Mouse (Mus musculus) kidney, postnatal 25 days (tissue): ENCODE data around the gene Prkacb.

ENCODE experiments used
- DNase-seq, 2 experiments: peaks; one replicate each; pipeline ENCODE4 v3.0.0; 2021; ENCODE audit warnings: mixed read lengths in 2 of 2

Gene Prkacb

GRCm38 (mm10) chr3:146719696-146720095, 93.1 kb downstream of the Prkacb start:
- peak in 1 of 2 experiments; percentile 6 for DNase-seq

- no peak for DNase-seq
Measured at GRCm38 (mm10) chr3:146718251-146718650, 94.5 kb downstream of the Prkacb start.

GRCm38 (mm10) chr3:146712305-146712704, 100.5 kb downstream of the Prkacb start:
- no peak for DNase-seq

GRCm38 (mm10) chr3:146711559-146711958, 101.2 kb downstream of the Prkacb start:
- DNase-seq: no peak

- DNase-seq: no peak
Measured at GRCm38 (mm10) chr3:146711084-146711483, 101.7 kb downstream of the Prkacb start.

GRCm38 (mm10) chr3:146709086-146709485, 103.7 kb downstream of the Prkacb start:
- DNase-seq: no peak

- DNase-seq: no peak
Measured at GRCm38 (mm10) chr3:146708381-146708780, 104.4 kb downstream of the Prkacb start.

GRCm38 (mm10) chr3:146704099-146704498, 108.7 kb downstream of the Prkacb start:
- DNase-seq: no peak

- no peak for DNase-seq
Measured at GRCm38 (mm10) chr3:146700051-146700450, 112.7 kb downstream of the Prkacb start.

- DNase-seq: no peak
Measured at GRCm38 (mm10) chr3:146698982-146699381, 113.8 kb downstream of the Prkacb start.

GRCm38 (mm10) chr3:146692547-146692946, 120.2 kb downstream of the Prkacb start:
- DNase-seq: no peak

- DNase-seq: no peak
Measured at GRCm38 (mm10) chr3:146687121-146687725, 125.6 kb downstream of the Prkacb start.

- no peak for DNase-seq
Measured at GRCm38 (mm10) chr3:146686428-146686827, 126.4 kb downstream of the Prkacb start.

GRCm38 (mm10) chr3:146684811-146685675, 127.7 kb downstream of the Prkacb start, which contains the start of gene Samd13:
Gene Samd13 (minus strand): TSS chr3:146685592.
- peak; percentile 41 to 54 for DNase-seq

- no peak for DNase-seq
Measured at GRCm38 (mm10) chr3:146683095-146683494, 129.7 kb downstream of the Prkacb start.

- DNase-seq: peak; percentile 75 to 81
Measured at GRCm38 (mm10) chr3:146682140-146682651, 130.6 kb downstream of the Prkacb start.

- DNase-seq: no peak
Measured at GRCm38 (mm10) chr3:146681696-146682095, 131.1 kb downstream of the Prkacb start.

- no peak for DNase-seq
Measured at GRCm38 (mm10) chr3:146680625-146681024, 132.2 kb downstream of the Prkacb start.

- DNase-seq: no peak
Measured at GRCm38 (mm10) chr3:146679646-146680045, 133.1 kb downstream of the Prkacb start.
